Mouse (Mus musculus) adrenal gland, adult 18-20 months (tissue): ENCODE measurements around the gene Nrp1. TPM values are rescaled to one million over a fixed set of nuclear protein-coding genes. Genes with fewer than 3 reads are reported as not detected.

Experiments used
- DNase-seq, 2 experiments: peaks; one replicate each; pipeline ENCODE4 v3.0.0; 2021 to 2022; ENCODE audit warnings: low spot score in 2 of 2
- long read RNA-seq, 2 experiments: library from polyadenylated mRNA; stranded (forward); transcript quantifications; one replicate each; pipeline ENCODE4 v2.0.0; 2021
- total RNA-seq, 2 experiments: library from RNA; stranded (reverse); gene quantifications; 1 replicate in 1 of 2; 2 replicates in 1 of 2; pipeline ENCODE4 v1.2.3; 2021

Gene Nrp1
- total RNA-seq = 10 to 100 TPM; 72.6 to 94.3 TPM
- long read RNA-seq, experiment 1, transcript Nrp1-201 (17 exons, 3,597 nt) = major isoform, 61 of 90 reads
- long read RNA-seq, experiment 1, partial matches to known transcripts = 6 of 90 reads
- long read RNA-seq, experiment 1, other reads (novel, unspliced or antisense) = 23 of 90 reads
- long read RNA-seq, experiment 2, transcript Nrp1-201 (17 exons, 3,597 nt) = major isoform, 131 of 210 reads
- long read RNA-seq, experiment 2, partial matches to known transcripts = 62 of 210 reads
- long read RNA-seq, experiment 2, other reads (novel, unspliced or antisense) = 17 of 210 reads

- peak; percentile 40 to 47 for DNase-seq
Measured at GRCm38 (mm10) chr8:128358406-128358755, at the start of gene Nrp1. Gene Nrp1 (plus strand): TSS chr8:128358604.

DNA sequence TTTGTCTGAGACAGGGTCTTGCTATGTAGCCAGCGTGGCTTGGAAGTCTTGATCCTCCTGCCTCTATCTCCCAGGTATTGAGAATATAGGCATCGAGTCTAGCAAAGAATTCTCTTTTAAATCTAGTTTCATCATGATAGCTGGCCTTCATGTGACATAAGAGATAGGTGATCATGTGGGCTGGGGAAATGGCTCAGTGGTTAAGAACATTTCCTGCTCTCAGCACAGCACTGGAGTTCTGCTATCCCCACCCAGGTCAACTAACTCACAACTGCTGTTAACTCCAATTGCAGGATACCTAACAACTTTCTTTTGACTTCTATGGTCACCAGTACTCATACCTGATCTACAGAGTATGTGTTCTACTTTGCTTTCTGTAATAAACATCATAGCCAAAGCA, 37.6 kb upstream of the Nrp1 start:
- no peak for DNase-seq

- no peak for DNase-seq
Measured at GRCm38 (mm10) chr8:128327281-128327680, 31.1 kb upstream of the Nrp1 start.

GRCm38 (mm10) chr8:128327922-128328321, 30.5 kb upstream of the Nrp1 start:
- no peak for DNase-seq

DNA sequence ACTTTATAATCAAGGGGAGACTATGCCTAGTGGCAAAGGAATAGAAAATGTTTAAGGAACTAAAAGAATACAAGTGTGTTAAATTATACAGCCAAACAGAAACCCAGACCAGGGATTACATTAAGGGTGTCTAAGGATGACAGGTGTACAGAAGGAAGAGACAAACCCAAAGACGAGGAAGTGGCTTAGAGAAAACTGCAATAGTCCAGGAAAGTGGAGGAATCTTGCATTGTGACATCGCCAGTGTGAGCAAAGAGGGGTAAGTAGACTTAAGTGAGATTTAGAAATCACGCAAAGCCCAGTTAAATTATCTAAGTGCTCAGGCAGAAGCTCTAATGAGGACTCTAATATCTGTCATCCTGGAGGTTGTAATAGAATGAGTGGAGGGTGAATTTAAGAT, 28.9 kb upstream of the Nrp1 start:
- DNase-seq = no peak

DNA sequence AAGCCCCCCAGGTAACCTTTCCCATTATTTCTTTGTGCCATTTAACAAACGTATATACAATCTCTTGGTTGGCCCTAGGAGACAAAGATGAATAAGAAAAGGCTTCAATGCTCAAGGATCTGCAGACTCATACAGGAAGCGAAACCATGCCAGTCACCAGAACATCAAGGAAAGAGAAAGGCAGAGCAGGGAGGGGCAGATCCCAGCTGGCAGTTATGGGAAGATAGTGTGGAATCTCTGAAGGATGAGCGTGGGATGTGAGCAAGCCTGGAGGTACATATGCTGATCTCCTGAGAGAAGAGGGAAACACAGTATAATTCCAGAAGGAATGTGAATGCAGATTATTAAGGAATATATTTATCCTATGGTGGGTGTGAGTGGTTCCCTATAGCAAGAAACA, 22.4 kb upstream of the Nrp1 start:
- DNase-seq = no peak

DNA sequence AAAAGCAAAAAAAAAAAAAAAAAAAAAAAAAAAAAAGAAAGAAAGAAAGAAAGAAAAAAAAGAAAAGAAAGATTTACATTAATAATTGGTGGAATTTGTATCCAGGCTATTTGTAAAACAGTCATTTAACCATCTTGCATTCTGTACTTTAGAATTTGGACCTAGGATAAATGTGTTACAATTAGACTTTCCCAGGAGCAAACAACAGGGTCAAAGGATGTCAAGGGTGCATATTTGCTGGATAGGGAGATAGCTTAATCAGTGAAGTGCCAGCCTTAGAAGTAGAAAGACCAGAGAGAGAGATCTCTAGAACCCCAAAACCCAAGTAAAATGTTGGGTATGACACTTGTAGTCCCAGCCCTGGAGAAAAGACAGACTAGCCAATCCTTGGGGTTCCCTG, 19.5 kb upstream of the Nrp1 start:
- no peak for DNase-seq

- DNase-seq = no peak
Measured at GRCm38 (mm10) chr8:128339521-128339920, 18.9 kb upstream of the Nrp1 start.

DNA sequence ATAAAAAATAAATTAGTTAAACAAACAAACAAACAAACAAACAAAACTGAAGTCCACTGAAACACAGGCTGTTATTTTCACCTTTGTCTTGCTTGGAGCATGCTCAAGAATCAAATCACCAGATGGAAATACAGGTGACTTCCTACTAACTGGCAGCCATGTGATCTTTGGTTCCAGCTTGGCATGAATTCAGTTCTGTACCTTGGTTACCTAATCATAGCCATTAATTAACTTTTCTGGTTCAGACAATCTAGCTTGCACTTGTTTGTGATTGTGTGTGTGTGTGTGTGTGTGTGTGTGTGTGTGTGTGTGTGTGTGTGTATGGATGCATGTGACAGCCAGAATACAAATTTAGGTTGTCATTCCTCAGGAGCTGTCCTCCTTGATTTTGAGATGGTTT, 8.0 kb upstream of the Nrp1 start:
- DNase-seq = no peak

DNA sequence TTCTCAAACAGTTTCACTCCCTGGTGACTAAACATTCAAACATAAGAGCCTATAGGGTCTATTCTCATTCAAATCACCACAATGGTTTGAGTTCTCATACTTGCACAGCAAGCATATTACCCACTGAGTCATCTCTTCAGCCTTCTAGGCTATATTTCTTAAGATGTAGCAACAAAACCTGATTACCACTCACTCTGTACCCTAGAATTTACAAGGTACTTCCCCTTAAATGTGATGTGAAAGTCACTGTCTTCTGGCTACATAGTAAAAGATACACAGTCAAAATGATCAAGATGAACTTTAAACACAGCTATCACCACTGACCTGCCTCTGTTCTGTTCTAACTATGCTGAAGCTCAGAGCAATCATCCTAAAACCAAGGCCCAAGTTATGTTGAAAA, 7.2 kb upstream of the Nrp1 start:
- DNase-seq = no peak

GRCm38 (mm10) chr8:128352821-128353220, 5.6 kb upstream of the Nrp1 start:
- DNase-seq = no peak

DNA sequence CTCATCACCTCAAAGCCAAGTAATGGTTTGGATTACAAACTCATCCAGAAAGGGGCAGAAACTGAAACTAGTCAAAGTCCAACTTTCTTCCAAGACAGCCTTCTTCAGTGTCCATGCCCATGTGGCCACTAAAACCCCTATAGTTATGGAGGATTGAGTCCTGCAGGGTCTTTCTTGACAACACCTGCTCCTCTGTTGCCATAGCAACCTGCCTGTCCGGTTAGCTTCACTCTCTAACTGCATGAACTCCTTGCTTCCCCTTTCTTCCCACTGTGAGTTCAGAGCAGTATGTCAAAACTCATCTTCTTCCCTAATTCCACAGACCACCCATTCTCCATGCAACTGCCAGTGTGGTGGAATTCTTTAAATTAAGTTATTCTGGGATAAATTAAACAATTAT, 4.4 kb upstream of the Nrp1 start:
- no peak for DNase-seq

- DNase-seq = no peak
Measured at GRCm38 (mm10) chr8:128355091-128355490, 3.3 kb upstream of the Nrp1 start.

DNA sequence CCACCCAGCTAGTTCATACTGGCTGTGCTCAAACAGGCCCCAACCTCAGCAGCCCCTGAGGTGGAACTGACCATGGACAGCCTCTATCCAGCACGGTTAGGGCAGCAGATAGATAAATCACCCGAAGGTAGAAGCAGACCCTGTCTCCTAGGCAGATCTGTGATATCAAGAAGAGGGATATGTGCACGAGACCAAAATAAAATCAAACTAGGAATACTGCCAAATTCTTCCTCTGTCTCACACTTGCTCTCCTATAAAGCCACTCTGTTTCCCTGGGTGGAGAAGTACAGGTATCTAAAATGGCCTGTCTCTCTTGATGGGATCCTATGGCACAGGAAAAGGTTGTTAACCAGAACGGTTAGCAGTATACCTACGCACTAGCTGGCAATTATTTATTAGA, 2.2 kb upstream of the Nrp1 start:
- DNase-seq = no peak

GRCm38 (mm10) chr8:128356796-128357539, 1.4 kb upstream of the Nrp1 start:
- peak; percentile 70 to 73 for DNase-seq

DNA sequence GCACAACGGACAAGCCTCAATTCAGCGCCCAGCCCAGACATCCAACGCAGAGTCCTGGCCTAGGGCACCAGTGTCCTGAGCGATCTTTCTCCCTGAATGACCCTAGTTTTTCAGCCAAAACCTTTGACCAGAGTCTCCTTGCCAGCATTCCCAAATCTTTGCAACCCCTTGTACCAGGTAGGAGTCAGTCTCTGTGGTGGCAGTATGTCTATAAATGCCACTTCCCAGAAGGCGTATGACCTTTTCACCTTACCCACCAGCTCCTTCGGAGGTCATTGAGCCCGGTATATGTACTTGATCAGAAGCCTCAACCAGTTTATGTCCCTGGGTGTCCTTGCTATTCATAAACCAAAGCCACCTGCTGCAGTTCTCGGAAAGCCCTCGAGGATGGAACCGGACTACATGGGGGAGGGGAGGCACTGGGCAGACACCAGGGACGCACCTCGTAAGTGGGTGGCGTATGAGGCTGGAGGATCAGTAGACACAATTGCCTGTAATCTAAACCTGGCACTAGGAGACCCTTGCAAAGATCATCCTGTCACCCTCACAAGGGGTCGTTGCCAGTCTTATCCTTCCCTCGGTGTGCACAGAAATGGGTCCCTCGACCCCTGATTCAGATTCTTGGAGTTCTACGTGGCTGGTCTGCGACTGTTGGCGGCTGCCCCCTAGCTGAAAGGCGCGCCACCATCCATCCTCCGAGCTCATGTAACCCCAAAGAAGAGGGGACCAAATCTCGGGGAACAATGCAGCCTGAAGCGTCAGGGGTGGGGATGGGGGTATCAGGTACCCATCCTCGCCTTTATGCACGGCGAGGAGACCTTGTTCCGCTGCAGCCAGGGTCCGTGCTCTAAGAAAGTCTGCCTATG, 631 bp upstream of the Nrp1 start:
- peak; percentile 52 to 58 for DNase-seq

DNA sequence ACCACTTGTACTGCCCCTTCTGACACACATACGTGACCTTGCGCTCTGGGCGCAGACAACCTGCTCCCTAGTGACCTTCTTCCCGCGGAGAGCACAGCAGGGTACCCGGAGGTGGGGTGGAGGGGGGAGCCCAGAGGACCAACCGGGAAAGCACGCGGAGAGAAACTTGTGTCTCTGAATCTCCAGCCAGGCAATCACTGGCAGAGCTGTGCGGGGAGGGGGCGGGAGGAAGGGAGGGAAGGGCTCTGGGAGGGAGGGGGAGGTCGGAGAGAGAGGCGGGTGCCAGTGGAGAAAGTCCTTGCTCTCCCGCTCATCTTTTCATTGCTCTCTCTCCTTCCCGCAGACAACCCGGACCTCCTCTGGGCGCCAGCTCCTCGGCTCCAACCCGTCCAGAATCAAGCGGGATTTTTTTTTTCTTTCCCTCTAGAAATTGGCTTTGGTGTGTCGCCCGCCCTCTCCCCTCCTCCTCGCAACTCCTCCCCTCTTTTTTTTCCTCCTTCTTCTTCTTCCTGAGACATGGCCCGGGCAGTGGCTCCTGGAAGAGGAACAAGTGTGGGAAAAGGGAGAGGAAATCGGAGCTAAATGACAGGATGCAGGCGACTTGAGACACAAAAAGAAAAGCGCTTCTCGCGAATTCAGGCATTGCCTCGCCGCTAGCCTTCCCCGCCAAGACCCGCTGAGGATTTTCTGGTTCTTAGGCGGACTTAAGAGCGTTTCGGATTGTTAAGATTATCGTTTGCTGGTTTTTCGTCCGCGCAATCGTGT, 534 bp downstream of the Nrp1 start:
- DNase-seq = peak in 1 of 2 experiments; percentile 60

DNA sequence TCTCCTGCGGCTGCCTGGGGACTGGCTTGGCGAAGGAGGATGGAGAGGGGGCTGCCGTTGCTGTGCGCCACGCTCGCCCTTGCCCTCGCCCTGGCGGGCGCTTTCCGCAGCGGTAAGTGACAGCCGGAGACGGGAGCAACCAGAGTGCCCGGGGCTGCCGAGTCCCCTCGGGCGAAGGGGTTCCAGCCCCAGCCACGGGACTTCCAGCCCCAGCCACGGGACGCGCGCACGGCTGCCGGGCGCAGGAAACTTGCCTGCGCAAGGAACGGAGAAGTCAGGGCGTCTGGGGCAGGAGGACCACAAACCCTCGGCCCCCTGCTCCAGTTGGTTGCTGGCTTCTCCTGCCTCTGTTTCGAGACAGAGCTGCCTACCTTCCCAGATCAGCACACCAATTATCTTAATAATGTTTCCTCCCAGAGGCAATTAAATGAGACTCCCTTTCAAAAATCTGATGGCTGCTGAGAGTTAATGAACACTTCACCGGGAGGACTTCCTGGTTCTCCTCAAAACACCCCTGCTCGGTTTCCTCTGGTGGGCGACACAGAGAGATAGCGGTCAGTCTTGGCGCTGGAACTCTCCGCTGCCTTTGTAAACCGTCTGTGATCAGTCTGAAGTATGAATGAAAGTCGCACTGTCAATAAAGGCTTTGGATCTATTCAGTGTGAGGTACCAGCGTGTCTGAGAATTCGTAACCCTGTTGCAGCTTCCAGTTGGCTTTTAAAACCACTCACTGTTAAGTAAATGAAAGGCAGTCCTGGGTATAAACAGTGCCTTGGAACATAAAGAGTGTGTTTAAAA, 1.3 kb downstream of the Nrp1 start:
- DNase-seq = peak; percentile 44 to 47

- no peak for DNase-seq
Measured at GRCm38 (mm10) chr8:128361343-128361870, 3.0 kb downstream of the Nrp1 start.
